Mouse (Mus musculus) liver, postnatal 0 days (tissue): ENCODE data around the gene Dnajb8.

Experiments used
- CTCF ChIP-seq: sonication (generic); IDR thresholded peaks from 2 replicates; pipeline ENCODE4 v1.5.1; 2016; ENCODE audit warnings: antibody characterized with exemption, low read depth
- EP300 ChIP-seq: IDR thresholded peaks from 2 replicates; pipeline ENCODE4 v1.6.1; 2016; ENCODE audit warnings: antibody characterized with exemption, low read depth, mild to moderate bottlenecking

DNA sequence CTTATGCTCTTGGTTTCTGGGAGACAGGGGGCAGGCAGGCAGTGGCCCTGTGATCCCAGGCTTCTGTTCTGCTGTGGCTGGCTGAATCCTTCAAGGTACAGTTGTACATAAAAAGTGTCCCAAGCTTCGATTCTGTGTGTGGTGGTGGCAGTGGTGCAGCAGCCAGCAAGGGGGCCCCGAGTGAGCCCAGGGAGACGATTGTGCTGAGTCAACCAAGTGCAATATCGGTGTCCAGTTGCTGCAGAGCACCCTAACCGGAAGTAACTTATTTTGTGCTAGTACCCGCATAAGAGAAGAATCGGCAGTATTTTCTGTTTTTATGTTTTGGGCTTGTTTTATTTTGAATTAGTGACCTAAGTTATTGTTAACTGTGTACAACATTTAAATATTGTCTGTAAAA, 15.5 kb upstream of the Dnajb8 start:
- TF ChIP-seq CTCF (no peak), EP300 (no peak)
